Mouse (Mus musculus) bone marrow macrophage, adult 2 months (primary cell): ENCODE measurements around the gene Zkscan16. TPM values are rescaled to one million over a fixed set of nuclear protein-coding genes. Genes with fewer than 3 reads are reported as not detected.

Experiments
- H3K27ac ChIP-seq: 2 replicates; pipeline ENCODE4 v1.5.1; 2012; ENCODE audit warnings: low read depth, low read length; ENCODE audit not compliant: insufficient read depth
- H3K4me1 ChIP-seq: 2 replicates; pipeline ENCODE4 v1.6.1; 2012; ENCODE audit warnings: low read length; ENCODE audit not compliant: control insufficient read depth, insufficient read depth
- H3K4me3 ChIP-seq: 2 replicates; pipeline ENCODE4 v1.5.1; 2012; ENCODE audit warnings: mild to moderate bottlenecking, low read length, moderate library complexity; ENCODE audit not compliant: insufficient read depth
- CTCF ChIP-seq: IDR thresholded peaks from 2 replicates; pipeline ENCODE4 v1.5.1; 2012; ENCODE audit warnings: low read depth, mild to moderate bottlenecking, low read length, moderate library complexity
- POLR2A ChIP-seq: IDR thresholded peaks from 2 replicates; pipeline ENCODE4 v1.6.1; 2012; ENCODE audit warnings: mild to moderate bottlenecking, low read depth, low read length, borderline replicate concordance
- polyA plus RNA-seq: library from polyadenylated mRNA; stranded (reverse); fragments of >200 nt; gene quantifications from 2 replicates; pipeline ENCODE4 v1.2.4, GENCODE M21; 2012; ENCODE audit not compliant: missing spikeins, insufficient read depth, insufficient read length

Gene Zkscan16
- polyA plus RNA-seq, 1 experiment: not detected

- TF ChIP-seq CTCF: no peak
- TF ChIP-seq POLR2A: no peak
- peak within 1 kb of the TSS; percentile 88 for H3K27ac ChIP-seq
- H3K4me1 ChIP-seq: peaks cover 21% of the 10 kb centered on the region
- H3K4me3 ChIP-seq: peak within 1 kb of the TSS; percentile 87
Measured at GRCm38 (mm10) chr4:58912629-58913335, 30.6 kb upstream of the Zkscan16 start, which contains the start of gene Ecpas. TSS of gene Ecpas (minus strand) at chr4:58912749.

GRCm38 (mm10) chr4:58913336-58914026 is 29.9 kb upstream of the Zkscan16 start:
- Histone ChIP-seq H3K4me1 (peaks cover 19% of the 10 kb centered on the region), H3K4me3 (no peak overlapping the region)
- TF ChIP-seq CTCF (no peak), POLR2A (no peak)

GRCm38 (mm10) chr4:58915081-58915826 is 28.2 kb upstream of the Zkscan16 start:
- Histone ChIP-seq H3K4me3 (no peak overlapping the region), H3K27ac (no peak overlapping the region), H3K4me1 (peaks cover 12% of the 10 kb centered on the region)
- TF ChIP-seq POLR2A (no peak), CTCF (no peak)

More at GRCm38 (mm10) chr4:58913336-58914026, 29.9 kb upstream of the Zkscan16 start:
- H3K27ac ChIP-seq: peak overlapping the region; percentile 21; the same call in 1 of the 2 replicates

GRCm38 (mm10) chr4:58923933-58924332 is 19.5 kb upstream of the Zkscan16 start:
- 0 out of 2 replicates have a peak, but pooled peaks cover 2% of the 10 kb centered on the region for H3K4me1 ChIP-seq
- TF ChIP-seq CTCF (no peak), POLR2A (no peak)
- no peak overlapping the region for H3K27ac ChIP-seq
- no peak overlapping the region for H3K4me3 ChIP-seq

- Histone ChIP-seq H3K4me1 (0 out of 2 replicates have a peak, but pooled peaks cover 2% of the 10 kb centered on the region), H3K4me3 (no peak overlapping the region), H3K27ac (no peak overlapping the region)
- no peak for TF ChIP-seq CTCF
- TF ChIP-seq POLR2A: no peak
Measured at GRCm38 (mm10) chr4:58925664-58926063, 17.8 kb upstream of the Zkscan16 start.

- Histone ChIP-seq H3K4me3 (no peak overlapping the region), H3K4me1 (0 out of 2 replicates have a peak, but pooled peaks cover 2% of the 10 kb centered on the region), H3K27ac (no peak overlapping the region)
- TF ChIP-seq CTCF (no peak), POLR2A (no peak)
Measured at GRCm38 (mm10) chr4:58926120-58926519, 17.3 kb upstream of the Zkscan16 start.

GRCm38 (mm10) chr4:58927661-58928060 is 15.8 kb upstream of the Zkscan16 start:
- 0 out of 2 replicates have a peak, but pooled peaks cover 2% of the 10 kb centered on the region for H3K4me1 ChIP-seq
- H3K27ac ChIP-seq: no peak overlapping the region
- H3K4me3 ChIP-seq: no peak overlapping the region
- no peak for TF ChIP-seq POLR2A
- TF ChIP-seq CTCF: no peak

GRCm38 (mm10) chr4:58932541-58932940 is 10.9 kb upstream of the Zkscan16 start:
- Histone ChIP-seq H3K4me3 (no peak overlapping the region), H3K4me1 (0 out of 2 replicates have a peak, but pooled peaks cover 2% of the 10 kb centered on the region), H3K27ac (no peak overlapping the region)
- TF ChIP-seq CTCF (no peak), POLR2A (no peak)

GRCm38 (mm10) chr4:58934308-58934707 is 9.1 kb upstream of the Zkscan16 start:
- TF ChIP-seq POLR2A (no peak), CTCF (no peak)
- H3K4me3 ChIP-seq: no peak overlapping the region
- 0 out of 2 replicates have a peak, but pooled peaks cover 2% of the 10 kb centered on the region for H3K4me1 ChIP-seq

More at GRCm38 (mm10) chr4:58934308-58934707, 9.1 kb upstream of the Zkscan16 start:
- H3K27ac ChIP-seq: no peak overlapping the region
